Mouse (Mus musculus): ENCODE measurements around the gene Rrp7a.

DNA sequence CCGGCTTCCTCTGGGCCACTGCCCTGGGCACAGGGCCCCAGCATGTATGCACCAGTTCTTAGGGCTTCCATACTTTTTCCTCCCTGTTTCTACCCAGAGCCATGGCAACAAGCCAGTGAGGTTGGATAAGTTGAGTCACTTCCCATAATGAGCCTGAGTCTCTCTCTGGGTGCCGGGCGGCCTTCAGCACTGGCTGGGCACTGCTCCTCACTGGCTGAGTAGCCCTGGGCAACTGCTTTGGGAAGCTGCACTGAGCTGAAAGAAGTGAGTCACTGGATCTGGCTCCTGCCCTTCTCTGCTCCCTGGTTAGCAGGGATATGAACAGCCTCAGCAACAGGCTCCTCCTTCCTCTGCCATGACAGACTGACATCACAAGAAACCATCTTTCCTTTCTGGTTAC, 44.0 kb upstream of the Rrp7a start:
- no peak for TF ChIP-seq TAL1 (IDR thresholded peaks at IDR 0.05; ENCODE audit: low read length)
- no peak for TF ChIP-seq GATA1 (IDR thresholded peaks at IDR 0.05; ENCODE audit: low read length)

Measured in erythroblast, embryonic 14.5 days (primary cell).